Mouse (Mus musculus) liver, postnatal 0 days (tissue): ENCODE measurements around the gene Flvcr2.

Experiments
- CTCF ChIP-seq: sonication (generic); IDR thresholded peaks from 2 replicates; pipeline ENCODE4 v1.5.1; 2016; ENCODE audit warnings: antibody characterized with exemption, low read depth
- EP300 ChIP-seq: IDR thresholded peaks from 2 replicates; pipeline ENCODE4 v1.6.1; 2016; ENCODE audit warnings: antibody characterized with exemption, low read depth, mild to moderate bottlenecking

DNA sequence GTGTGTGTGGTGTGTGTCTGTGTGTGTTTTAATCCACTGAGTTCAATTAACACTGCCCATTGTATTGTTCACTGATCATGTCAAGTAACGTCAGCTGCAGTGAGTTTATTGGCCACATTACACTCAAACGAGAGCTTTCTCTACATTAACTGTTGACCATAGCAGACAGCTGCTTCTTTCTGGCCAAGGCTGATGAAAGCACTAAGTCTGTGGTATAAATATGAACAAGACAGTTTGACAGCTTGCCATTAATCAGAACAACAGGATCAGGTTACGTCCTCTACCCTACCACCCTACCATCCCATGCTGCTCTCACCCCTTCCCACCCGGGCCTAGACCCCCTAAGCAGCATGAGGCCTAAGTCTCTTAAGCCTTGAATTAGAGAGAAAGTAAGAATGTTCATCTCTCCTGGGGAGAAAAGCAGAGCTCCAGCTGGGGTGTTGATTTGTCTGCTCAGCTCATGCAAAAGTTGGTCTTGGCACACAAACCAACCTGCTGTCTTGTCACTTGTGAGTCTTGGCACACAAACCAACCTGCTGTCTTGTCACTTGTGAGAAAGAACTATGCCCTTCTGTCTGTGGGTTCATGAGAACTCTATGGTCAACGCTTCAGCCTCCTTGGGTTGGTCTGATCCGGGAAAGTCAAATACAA, 46.0 kb upstream of the Flvcr2 start:
- TF ChIP-seq CTCF: no peak
- no peak for TF ChIP-seq EP300
